9 mouse cellular contexts compared by ENCODE assay signal in the genomic region with DNA sequence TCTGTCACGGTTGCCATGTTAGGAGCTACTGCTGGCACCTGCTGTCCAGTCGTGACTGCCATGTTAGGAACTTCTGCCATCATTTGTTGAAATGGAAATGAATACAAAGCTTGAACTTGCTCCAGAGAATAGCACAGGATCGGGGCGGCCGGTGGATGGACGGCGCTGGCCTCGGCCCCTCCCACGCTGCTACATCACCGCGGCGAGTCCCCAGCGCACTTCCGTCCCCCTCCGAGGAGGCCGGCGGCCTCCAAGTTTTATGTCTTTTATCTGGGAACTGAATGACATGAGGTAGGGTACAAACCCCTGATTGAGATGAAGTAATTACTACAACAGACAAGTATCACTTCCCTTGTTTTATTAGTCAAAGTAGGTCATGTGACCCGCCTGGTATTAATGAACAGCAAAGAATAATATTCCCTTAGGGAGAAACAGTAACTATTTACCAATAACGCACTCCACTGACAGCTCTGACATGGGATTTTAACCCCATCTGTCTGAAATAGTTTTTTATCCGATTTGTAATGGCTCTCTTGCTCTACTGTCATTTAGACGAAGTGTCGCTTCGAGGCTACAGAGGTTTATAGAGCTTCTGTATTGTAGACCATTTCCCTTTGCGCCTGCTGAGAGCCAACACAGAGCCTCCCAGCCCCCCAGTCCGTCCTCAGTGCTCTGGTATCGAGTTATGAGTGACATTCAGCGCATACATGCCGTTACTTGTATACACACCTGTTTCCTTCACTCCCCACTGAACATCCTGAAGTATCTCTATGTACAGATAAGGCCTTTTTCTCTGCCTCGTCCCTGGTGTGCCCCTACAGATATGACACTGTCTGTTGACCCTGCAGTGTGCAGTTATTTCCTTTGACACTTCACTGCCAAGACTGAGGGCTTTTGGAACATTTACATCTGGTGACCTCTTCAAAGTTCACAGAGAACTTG. TPM values are rescaled to one million over a fixed set of nuclear protein-coding genes. Genes with fewer than 3 reads are reported as not detected.
DNase-seq lines count a peak whose midpoint lies in the region; ATAC-seq and TF ChIP-seq lines count a peak whose summit lies in the region.
"Had no signal": no experiment of that assay in that cellular context is flagged by ENCODE, and none has a peak within 500 bp of the region (broad histone marks: within the 10 kb centered on the region; RNA-seq: fewer than 3 reads in every experiment).

No protein-coding gene starts in this region.

- TF ChIP-seq CTCF in gastrocnemius, adult 2 months (IDR thresholded peaks at IDR 0.05) = no peak
- no peak for TF ChIP-seq CTCF in MEL (IDR thresholded peaks at IDR 0.05 in 2 of 3, conservative IDR thresholded peaks at IDR 0.05 in 1 of 3; ENCODE audit: control insufficient read depth in 1 of 3, insufficient read depth in 1 of 3, low read depth in 2 of 3, low read length in 3 of 3, poor library complexity in 1 of 3, severe bottlenecking in 1 of 3)

- no peak; a peak in 1 of 4 replicates for TF ChIP-seq POLR2A in MEL (IDR thresholded peaks at IDR 0.05; ENCODE audit: control insufficient read depth in 1 of 2, insufficient read depth in 1 of 2, low read depth in 1 of 2, low read length in 2 of 2, poor library complexity in 1 of 2)

- WGBS in hindbrain, embryonic 13.5 days = 54% methylated on average over 29 of the region's 29 CpGs
- WGBS in midbrain, embryonic 13.5 days = 66% methylated on average over 28 of the region's 29 CpGs

- peak; percentile 95 to 99 for TF ChIP-seq EP300 in MEL (IDR thresholded peaks at IDR 0.05; ENCODE audit: low read depth in 1 of 2, low read length in 2 of 2)

- no peak for TF ChIP-seq RAD21 in MEL (IDR thresholded peaks at IDR 0.05; ENCODE audit: low read depth, low read length)

- DNase-seq in gastrocnemius, adult 2 months = no peak
- no peak for DNase-seq in gastrocnemius, postnatal 14 days
- peak; percentile 91 for DNase-seq in MEL (ENCODE audit: low read depth, low spot score)
- DNase-seq in left cerebral cortex, postnatal 14 days (ENCODE audit: low spot score in 2 of 2) = no peak
- no peak for DNase-seq in spleen, postnatal 14 days (ENCODE audit: low spot score in 2 of 2)
- no peak for DNase-seq in layer of hippocampus, adult 11-12 months (ENCODE audit: low spot score)

- H3K4me1 ChIP-seq in MEL (ENCODE audit: control insufficient read depth in 1 of 2, insufficient read depth in 2 of 2, low read length in 2 of 2) = peaks cover 21 to 28% of the 10 kb centered on the region in 2 experiments
- H3K4me1 ChIP-seq in hindbrain, embryonic 13.5 days (replicated peaks) = peaks cover 5% of the 10 kb centered on the region; the same call in 1 of the 2 replicates
- no peaks in the 10 kb centered on the region for H3K4me1 ChIP-seq in midbrain, embryonic 13.5 days (replicated peaks)

- no peaks in the 10 kb centered on the region for H3K9me3 ChIP-seq in MEL (replicated peaks; ENCODE audit: insufficient read depth, low read length)
- H3K9me3 ChIP-seq in hindbrain, embryonic 13.5 days = no peaks in the 10 kb centered on the region
- no peaks in the 10 kb centered on the region for H3K9me3 ChIP-seq in midbrain, embryonic 13.5 days

- peaks cover 9% of the 10 kb centered on the region for H3K79me2 ChIP-seq in MEL (ENCODE audit: control insufficient read depth, insufficient read depth, low read length, poor library complexity)

- no peak overlapping the region for H3K27ac ChIP-seq in gastrocnemius, adult 2 months
- peak overlapping the region; percentile 97 for H3K27ac ChIP-seq in MEL (ENCODE audit: control insufficient read depth, low read depth, low read length)
- no peak overlapping the region for H3K27ac ChIP-seq in hindbrain, embryonic 13.5 days
- no peak overlapping the region for H3K27ac ChIP-seq in midbrain, embryonic 13.5 days
- H3K27ac ChIP-seq: macrophage had no signal

- peaks cover 0 to 24% of the 10 kb centered on the region in 2 experiments; a peak in 2 of 4 replicates for H3K36me3 ChIP-seq in MEL (ENCODE audit: control insufficient read depth in 1 of 2, insufficient read depth in 2 of 2, low read length in 2 of 2)
- H3K36me3 ChIP-seq in hindbrain, embryonic 13.5 days = no peaks in the 10 kb centered on the region
- H3K36me3 ChIP-seq in midbrain, embryonic 13.5 days = no peaks in the 10 kb centered on the region

- H3K4me3 ChIP-seq in gastrocnemius, adult 2 months = peak overlapping the region; percentile 55
- H3K4me3 ChIP-seq in MEL (ENCODE audit: control insufficient read depth in 1 of 2, insufficient read depth in 1 of 2, low read depth in 2 of 2, low read length in 2 of 2) = peak overlapping the region; percentile 52 to 56
- 0 out of 2 replicates have a peak overlapping the region, but pooled peaks have one; percentile 12 for H3K4me3 ChIP-seq in hindbrain, embryonic 13.5 days
- no peak overlapping the region for H3K4me3 ChIP-seq in midbrain, embryonic 13.5 days (replicated peaks)

- ATAC-seq in hindbrain, embryonic 13.5 days (ENCODE audit: low FRiP score) = 0 out of 2 replicates have a peak, but pooled peaks have one; percentile 71
- 0 out of 2 replicates have a peak, but pooled peaks have one; percentile 11 for ATAC-seq in midbrain, embryonic 13.5 days

- H3K27me3 ChIP-seq in MEL (ENCODE audit: control insufficient read depth in 1 of 2, insufficient read depth in 2 of 2, low read length in 2 of 2) = no peaks in the 10 kb centered on the region
- H3K27me3 ChIP-seq in hindbrain, embryonic 13.5 days = no peaks in the 10 kb centered on the region
- H3K27me3 ChIP-seq in midbrain, embryonic 13.5 days = no peaks in the 10 kb centered on the region

- intact Hi-C loops in gastrocnemius, adult 2 months (cut with DNase I) = no loop called here
- intact Hi-C loops in gastrocnemius, postnatal 14 days (cut with DNase I; ENCODE audit: low total_unique reads) = no loop called here
- intact Hi-C loops in left cerebral cortex, postnatal 14 days (cut with DNase I) = no loop called here

- H3K9ac ChIP-seq in MEL (ENCODE audit: control insufficient read depth, low read depth, low read length, poor library complexity, severe bottlenecking) = peak overlapping the region; percentile 69
- no peak overlapping the region for H3K9ac ChIP-seq in hindbrain, embryonic 13.5 days
- H3K9ac ChIP-seq in midbrain, embryonic 13.5 days (replicated peaks) = no peak overlapping the region

- H3K4me2 ChIP-seq in hindbrain, embryonic 13.5 days = peak overlapping the region; percentile 38
- peak overlapping the region; percentile 34 for H3K4me2 ChIP-seq in midbrain, embryonic 13.5 days (replicated peaks)

TF ChIP-seq in MEL, 35 proteins besides CTCF, POLR2A, EP300 and RAD21 (continues in another document):
- no peak; the same call in 1 of the 2 replicates for TF ChIP-seq CHD1 (IDR thresholded peaks at IDR 0.05; ENCODE audit: low read depth, low read length)
- TF ChIP-seq USF1 (IDR thresholded peaks at IDR 0.05; ENCODE audit: low read depth, low read length) = peak; percentile 91
- TF ChIP-seq SIN3A (IDR thresholded peaks at IDR 0.05; ENCODE audit: low read length) = peak; percentile 88
- TF ChIP-seq JUND (IDR thresholded peaks at IDR 0.05; ENCODE audit: low read depth, low read length) = no peak
- peak; percentile 98 for TF ChIP-seq ETS1 (IDR thresholded peaks at IDR 0.05; ENCODE audit: low read depth, low read length)
- TF ChIP-seq SMC3 (IDR thresholded peaks at IDR 0.05; ENCODE audit: low read depth, low read length) = no peak
- TF ChIP-seq MEF2A (IDR thresholded peaks at IDR 0.05; ENCODE audit: extremely low read depth, insufficient replicate concordance, low read depth, low read length, poor library complexity, severe bottlenecking) = peak; percentile 4; the same call in 1 of the 2 replicates
- peak; percentile 77; the same call in 1 of the 2 replicates for TF ChIP-seq BHLHE40 (IDR thresholded peaks at IDR 0.05; ENCODE audit: borderline replicate concordance, low read depth, low read length)
- no peak; the same call in 1 of the 2 replicates for TF ChIP-seq ELF1 (IDR thresholded peaks at IDR 0.05; ENCODE audit: low read depth, low read length)
- peak; percentile 43; the same call in 1 of the 2 replicates for TF ChIP-seq MAFK (IDR thresholded peaks at IDR 0.05; ENCODE audit: borderline replicate concordance, low read depth, low read length)
- TF ChIP-seq ZKSCAN1 (IDR thresholded peaks at IDR 0.05; ENCODE audit: low read depth, low read length) = no peak
- TF ChIP-seq UBTF (IDR thresholded peaks at IDR 0.05; ENCODE audit: borderline replicate concordance, insufficient read depth, low read depth, low read length) = no peak
- no peak for TF ChIP-seq NRF1 (IDR thresholded peaks at IDR 0.05; ENCODE audit: insufficient read depth, low read depth, low read length, poor library complexity, severe bottlenecking)
- TF ChIP-seq RCOR1 (IDR thresholded peaks at IDR 0.05; ENCODE audit: low read depth, low read length) = peak; percentile 82
- peak in 1 of 2 experiments; percentile 69; a peak in 2 of 4 replicates for TF ChIP-seq USF2 (IDR thresholded peaks at IDR 0.05; ENCODE audit: borderline replicate concordance in 1 of 2, insufficient read depth in 1 of 2, low read depth in 1 of 2, low read length in 2 of 2)
- no peak for TF ChIP-seq GABPA (IDR thresholded peaks at IDR 0.05; ENCODE audit: low read depth, low read length)
- peak; percentile 97 for TF ChIP-seq MYB (IDR thresholded peaks at IDR 0.05; ENCODE audit: low read depth, low read length)
- TF ChIP-seq POLR2AphosphoS5 (IDR thresholded peaks at IDR 0.05; ENCODE audit: borderline replicate concordance, low read depth, low read length) = no peak
- TF ChIP-seq MAX (IDR thresholded peaks at IDR 0.05; ENCODE audit: low read length) = peak; percentile 20; the same call in 1 of the 2 replicates
- TF ChIP-seq NELFE (IDR thresholded peaks at IDR 0.05; ENCODE audit: low read depth, low read length) = no peak
- peak; percentile 99 for TF ChIP-seq TCF12 (IDR thresholded peaks at IDR 0.05; ENCODE audit: low read depth, low read length)
- TF ChIP-seq KAT2A (conservative IDR thresholded peaks at IDR 0.05; ENCODE audit: low read depth, low read length) = no peak
- no peak for TF ChIP-seq ZC3H11A (IDR thresholded peaks at IDR 0.05; ENCODE audit: low read depth, low read length)
- TF ChIP-seq TAL1 (IDR thresholded peaks at IDR 0.05; ENCODE audit: low read length) = peak; percentile 93
- no peak for TF ChIP-seq E2F4 (IDR thresholded peaks at IDR 0.05; ENCODE audit: borderline replicate concordance, low read depth, low read length)

RNA-seq across cellular contexts. Expression of gene Armc2, which starts 37.3 kb away (rescaled TPM):
- under 1 TPM; 0.23 to 0.84 TPM for total RNA-seq in gastrocnemius, adult 2 months (2021)
- under 1 TPM; 0.29 to 0.47 TPM for total RNA-seq in gastrocnemius, postnatal 14 days (2021)
- 0.07 and 0.08 TPM in 2 replicates for total RNA-seq in MEL (2012; rRNA removed)
- under 1 TPM in 1 of 2 experiments, not detected in 1; 0.13 TPM for polyA plus RNA-seq in MEL (2012; ENCODE audit: insufficient read depth in 1 of 2, insufficient read length in 2 of 2, low read depth in 1 of 2, low replicate concordance in 2 of 2, missing spikeins in 1 of 2)
- 7.0 and 7.1 TPM in 2 replicates for polyA plus RNA-seq in hindbrain, embryonic 13.5 days (2015; fragmentation: Nextera tagmentation; extraction: Ambion mirVana)
- polyA plus RNA-seq in midbrain, embryonic 13.5 days (2015; fragmentation: Nextera tagmentation; extraction: Ambion mirVana) = 5.5 and 6.8 TPM in 2 replicates
- total RNA-seq in left cerebral cortex, postnatal 14 days (2021) = 10 to 100 TPM; 14.2 to 18.0 TPM

Comparison
In these comparisons a context has a peak if more than half of its experiments do, and no peak if none do; other contexts are left out.
1. RNA of gene Armc2, which starts 37.3 kb away (total RNA-seq): 14.2 to 18.0 TPM in left cerebral cortex, postnatal 14 days; 0.23 to 0.84 TPM in gastrocnemius, adult 2 months, 0.29 to 0.47 TPM in gastrocnemius, postnatal 14 days and 0.07 to 0.08 TPM in MEL; every median in the first group is over 4 times any median in the second.